Mouse (Mus musculus) limb, embryonic 12.5 days (tissue): ENCODE measurements at regions not wholly inside any gene's neighbourhood (a gene's known extent, or its start where the extent isn't known, plus 50 kb on each side); places are given as distances from the start of the nearest gene placed in this dataset.

Experiments
- ATAC-seq: fragments of 200-750 bp; cut with Nextera tagmentation; 2 replicates; pipeline ENCODE4 v1.8.0; 2017; ENCODE audit warnings: low read depth, moderate TSS enrichment; ENCODE audit not compliant: insufficient number of reproducible peaks, insufficient read depth, low FRiP score, low TSS enrichment
- H3K27ac ChIP-seq: fragments of 300-500 bp; sonication (generic); 2 replicates; pipeline ENCODE4 v1.5.1; 2016; ENCODE audit warnings: mild to moderate bottlenecking, moderate library complexity
- H3K27me3 ChIP-seq: fragments of 300-500 bp; sonication (generic); 2 replicates; pipeline ENCODE4 v1.6.1; 2016; ENCODE audit warnings: mild to moderate bottlenecking, moderate library complexity
- H3K36me3 ChIP-seq: fragments of 300-500 bp; sonication (generic); 2 replicates; pipeline ENCODE4 v1.6.1; 2016; ENCODE audit warnings: mild to moderate bottlenecking, moderate library complexity
- H3K4me1 ChIP-seq: fragments of 300-500 bp; sonication (generic); replicated peaks from 2 replicates; pipeline ENCODE4 v1.6.1; 2016
- H3K4me2 ChIP-seq: fragments of 300-500 bp; sonication (generic); 2 replicates; pipeline ENCODE4 v1.6.1; 2016; ENCODE audit warnings: mild to moderate bottlenecking, moderate library complexity
- H3K4me3 ChIP-seq: fragments of 300-500 bp; sonication (generic); replicated peaks from 2 replicates; pipeline ENCODE4 v1.5.1; 2016; ENCODE audit warnings: mild to moderate bottlenecking
- H3K9ac ChIP-seq: fragments of 300-500 bp; sonication (generic); replicated peaks from 2 replicates; pipeline ENCODE4 v1.6.1; 2016; ENCODE audit warnings: mild to moderate bottlenecking, moderate library complexity
- H3K9me3 ChIP-seq: fragments of 300-500 bp; sonication (generic); 2 replicates; pipeline ENCODE4 v1.6.1; 2016; ENCODE audit warnings: mild to moderate bottlenecking, moderate library complexity
- WGBS: fragments of 180-500 bp; shearing (Covaris S2); methylation state at CpG from one replicate; pipeline ENCODE4 v1.1.7; 2016; 5-methylcytosine and 5-hydroxymethylcytosine counted together

DNA sequence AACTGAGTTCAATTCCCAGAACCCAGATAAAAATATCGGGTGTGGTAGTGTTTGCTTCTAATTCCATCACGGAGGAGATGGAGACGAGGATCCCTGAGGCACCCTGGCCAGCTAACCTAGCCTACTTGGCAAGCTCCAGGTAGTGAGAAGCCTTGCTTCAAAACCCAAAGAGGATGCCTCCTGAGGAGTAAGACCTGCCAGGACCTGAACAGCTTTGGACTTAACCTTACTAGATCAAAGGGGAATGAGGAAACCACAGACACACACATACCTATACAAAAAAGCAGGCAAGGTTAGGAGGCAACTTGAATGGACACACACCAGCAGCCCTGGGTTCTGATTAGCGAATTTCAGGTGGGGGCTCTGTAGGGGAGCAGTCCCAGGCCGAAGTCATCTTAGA lies 84.0 kb upstream of the Arid1b start:
- H3K27me3 ChIP-seq: no peaks in the 10 kb centered on the region
- H3K4me3 ChIP-seq: no peak overlapping the region
- WGBS: 87% methylated on average over 5 of the region's 5 CpGs
- no peaks in the 10 kb centered on the region for H3K9me3 ChIP-seq
- H3K4me2 ChIP-seq: no peak overlapping the region
- H3K27ac ChIP-seq: no peak overlapping the region
- H3K36me3 ChIP-seq: no peaks in the 10 kb centered on the region
- no peaks in the 10 kb centered on the region for H3K4me1 ChIP-seq
- H3K9ac ChIP-seq: no peak overlapping the region
- no peak for ATAC-seq

DNA sequence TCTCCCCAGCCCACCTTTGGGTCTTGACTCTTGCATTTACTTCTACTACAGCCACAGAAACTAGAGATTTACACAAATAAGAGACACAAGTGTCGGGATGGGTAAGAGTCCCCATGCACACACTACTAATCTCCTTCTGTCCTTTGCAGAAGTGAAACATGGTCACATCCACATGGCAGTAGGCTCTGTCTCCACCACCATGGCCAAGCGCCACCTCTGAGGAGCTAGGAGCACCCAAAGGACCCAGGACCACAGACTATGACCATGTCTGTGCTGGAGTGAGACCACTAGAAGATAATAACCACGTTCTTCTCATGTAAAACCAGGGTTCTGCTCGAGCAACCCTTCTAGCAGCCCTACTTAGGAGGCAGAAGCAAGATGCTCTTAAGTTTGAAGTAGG lies 81.1 kb upstream of the Arid1b start:
- Histone ChIP-seq H3K9ac (no peak overlapping the region), H3K9me3 (no peaks in the 10 kb centered on the region), H3K4me1 (no peaks in the 10 kb centered on the region), H3K27ac (no peak overlapping the region), H3K4me2 (no peak overlapping the region), H3K27me3 (no peaks in the 10 kb centered on the region), H3K4me3 (no peak overlapping the region), H3K36me3 (no peaks in the 10 kb centered on the region)
- WGBS: 83% methylated on average over 4 of the region's 4 CpGs
- no peak for ATAC-seq

DNA sequence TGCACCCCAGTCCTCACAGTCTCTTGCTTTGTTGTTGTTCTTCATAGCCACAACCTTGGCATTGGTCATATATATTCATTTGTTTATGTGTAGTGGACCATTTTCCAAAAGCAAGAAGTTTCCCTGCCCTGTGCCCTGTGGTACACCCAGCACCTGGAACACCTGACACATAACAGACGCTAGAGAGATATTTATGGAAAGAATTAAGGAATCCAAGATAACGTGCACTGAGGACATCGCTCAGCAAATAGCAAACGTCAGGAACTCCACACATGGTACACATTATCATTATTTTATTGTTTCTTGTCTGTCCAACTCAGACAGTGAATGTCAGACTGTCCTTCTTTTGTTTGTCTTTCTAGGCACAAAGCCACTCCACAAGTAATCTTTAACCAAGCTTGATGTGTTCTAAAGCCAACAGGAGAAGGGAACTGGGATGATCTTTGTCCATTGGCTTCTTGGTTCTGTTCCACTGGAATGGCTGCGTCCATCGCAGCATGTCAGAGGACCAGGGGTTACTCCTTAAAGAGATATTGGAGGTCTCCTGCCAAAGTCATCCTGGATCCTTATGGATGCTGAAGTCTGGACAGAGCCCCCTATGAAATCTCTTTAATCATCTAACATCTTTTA lies 74.2 kb upstream of the Arid1b start:
- no peaks in the 10 kb centered on the region for H3K27me3 ChIP-seq
- no peaks in the 10 kb centered on the region for H3K36me3 ChIP-seq
- H3K9me3 ChIP-seq: no peaks in the 10 kb centered on the region
- no peak overlapping the region for H3K9ac ChIP-seq
- H3K4me2 ChIP-seq: no peak overlapping the region
- ATAC-seq: no peak
- no peaks in the 10 kb centered on the region for H3K4me1 ChIP-seq
- no peak overlapping the region for H3K27ac ChIP-seq
- H3K4me3 ChIP-seq: no peak overlapping the region
- 70% methylated on average over 6 of the region's 6 CpGs for WGBS

DNA sequence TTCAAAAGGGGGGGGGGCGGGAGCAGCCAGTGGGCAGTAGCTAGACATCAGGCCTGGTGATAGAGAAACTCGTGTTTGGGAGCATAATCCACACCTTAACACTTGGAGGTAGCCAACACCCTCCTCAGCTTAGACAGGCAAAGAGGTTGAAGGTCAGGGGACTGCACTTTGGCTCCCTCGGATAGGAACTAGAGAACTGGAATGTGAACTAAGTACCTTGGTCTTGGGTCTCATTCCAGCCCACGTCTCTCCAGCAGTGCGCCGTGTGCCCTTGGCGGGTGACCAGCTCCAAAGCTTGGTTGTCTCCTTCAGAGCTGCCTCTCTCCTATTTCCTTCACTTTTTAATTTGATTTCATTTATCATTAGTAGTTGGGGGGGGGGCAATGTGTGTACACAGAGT lies 73.0 kb upstream of the Arid1b start:
- H3K9me3 ChIP-seq: no peaks in the 10 kb centered on the region
- no peak overlapping the region for H3K27ac ChIP-seq
- H3K4me3 ChIP-seq: no peak overlapping the region
- ATAC-seq: no peak
- WGBS: 81% methylated on average over 7 of the region's 7 CpGs
- no peaks in the 10 kb centered on the region for H3K36me3 ChIP-seq
- no peaks in the 10 kb centered on the region for H3K4me1 ChIP-seq
- no peak overlapping the region for H3K9ac ChIP-seq
- H3K4me2 ChIP-seq: no peak overlapping the region
- no peaks in the 10 kb centered on the region for H3K27me3 ChIP-seq

DNA sequence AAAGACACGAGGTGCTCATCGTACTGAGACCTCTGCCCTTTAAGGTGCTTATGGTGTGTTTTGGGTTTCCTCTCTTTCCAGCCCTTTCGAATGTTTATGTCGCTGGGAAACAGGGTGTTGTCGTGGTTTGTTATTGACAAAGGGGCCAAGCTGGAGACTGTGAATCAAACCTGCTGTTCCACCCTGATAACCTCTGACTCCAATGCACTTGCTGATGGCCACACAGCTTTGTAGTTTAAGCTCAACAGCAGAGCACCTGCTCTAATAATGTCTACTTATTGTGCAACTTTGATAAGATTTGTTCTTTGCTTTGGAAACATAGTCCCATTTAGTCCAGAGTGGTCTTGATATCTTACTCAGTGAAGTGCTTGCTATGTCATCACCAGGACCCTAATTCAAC lies 65.5 kb upstream of the Arid1b start:
- Histone ChIP-seq H3K4me3 (no peak overlapping the region), H3K4me2 (no peak overlapping the region), H3K27ac (no peak overlapping the region), H3K4me1 (peaks cover 4% of the 10 kb centered on the region), H3K9ac (no peak overlapping the region), H3K27me3 (no peaks in the 10 kb centered on the region), H3K36me3 (no peaks in the 10 kb centered on the region), H3K9me3 (no peaks in the 10 kb centered on the region)
- 73% methylated on average over 5 of the region's 5 CpGs for WGBS
- no peak for ATAC-seq

DNA sequence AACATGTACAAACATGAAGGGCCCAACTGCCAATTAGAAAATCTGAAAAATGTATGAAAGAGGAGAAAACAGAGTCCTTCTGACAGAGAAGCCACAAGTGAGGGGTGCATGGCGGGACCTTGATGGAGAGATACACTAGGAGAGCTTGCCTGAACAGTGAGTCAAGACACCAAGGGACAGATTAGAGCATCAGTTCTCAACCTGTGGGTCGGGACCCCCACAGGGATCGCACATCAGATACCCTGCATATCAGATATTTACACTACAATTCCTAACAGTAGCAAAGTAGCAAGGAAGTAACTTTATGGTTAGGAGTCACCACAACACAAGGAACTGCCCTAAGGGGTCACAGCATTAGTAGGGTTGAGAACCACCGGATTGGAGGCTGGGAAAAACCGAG lies 58.9 kb upstream of the Arid1b start:
- no peak overlapping the region for H3K9ac ChIP-seq
- H3K36me3 ChIP-seq: no peaks in the 10 kb centered on the region
- no peaks in the 10 kb centered on the region for H3K27me3 ChIP-seq
- H3K4me3 ChIP-seq: no peak overlapping the region
- H3K4me1 ChIP-seq: peaks cover 4% of the 10 kb centered on the region
- 85% methylated on average over 5 of the region's 5 CpGs for WGBS
- no peak for ATAC-seq
- H3K9me3 ChIP-seq: no peaks in the 10 kb centered on the region
- no peak overlapping the region for H3K27ac ChIP-seq
- no peak overlapping the region for H3K4me2 ChIP-seq

DNA sequence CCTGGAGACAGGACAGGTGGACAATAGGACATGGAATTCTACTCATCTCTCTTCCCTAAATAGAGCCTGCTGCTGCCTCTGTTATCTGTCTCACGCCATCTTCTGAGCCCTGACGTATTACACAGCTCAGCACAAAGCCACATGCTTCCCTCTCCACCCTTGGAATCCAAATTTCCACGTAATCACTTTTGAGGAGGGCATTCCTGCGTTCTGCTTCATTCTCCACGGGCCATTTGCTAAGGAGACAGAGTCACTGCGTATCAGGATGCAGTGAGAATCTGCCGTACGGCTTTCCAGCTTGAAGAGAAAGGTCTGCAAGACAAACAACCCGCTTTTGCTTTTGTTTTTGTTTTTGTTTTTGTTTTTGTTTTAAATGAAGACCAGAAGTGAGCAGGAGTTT lies 53.5 kb upstream of the Arid1b start:
- Histone ChIP-seq H3K9me3 (no peaks in the 10 kb centered on the region), H3K4me1 (peaks cover 5% of the 10 kb centered on the region; the same call in 1 of the 2 replicates), H3K27ac (no peak overlapping the region), H3K4me3 (no peak overlapping the region), H3K36me3 (no peaks in the 10 kb centered on the region), H3K27me3 (no peaks in the 10 kb centered on the region), H3K9ac (no peak overlapping the region), H3K4me2 (no peak overlapping the region)
- no peak for ATAC-seq
- WGBS: 67% methylated on average over 9 of the region's 9 CpGs

DNA sequence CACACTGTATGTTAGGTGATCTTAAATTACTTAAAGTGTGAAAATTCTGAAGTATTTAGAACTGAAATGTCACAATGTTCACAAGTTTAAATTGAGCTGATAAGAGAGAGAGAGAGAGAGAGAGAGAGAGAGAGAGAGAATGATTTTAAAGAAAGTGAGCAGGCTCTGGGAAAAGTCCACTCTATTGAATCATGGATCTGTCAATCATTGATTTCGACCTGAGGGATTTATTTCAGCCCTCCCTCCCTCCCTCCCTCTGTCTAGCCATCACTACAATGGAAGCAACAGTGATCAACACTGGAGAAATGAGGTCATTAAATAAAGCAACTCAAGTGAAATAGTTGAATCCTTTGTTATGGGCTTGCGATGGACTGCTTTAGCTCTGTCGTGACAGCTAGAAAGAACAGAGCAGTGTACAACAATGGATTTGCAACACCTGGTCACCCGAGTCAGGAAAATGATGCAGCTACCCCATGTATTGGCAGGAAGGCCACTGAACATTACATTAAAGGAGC lies 52.8 kb upstream of the Arid1b start:
- Histone ChIP-seq H3K4me3 (no peak overlapping the region), H3K9me3 (no peaks in the 10 kb centered on the region), H3K4me2 (no peak overlapping the region), H3K36me3 (no peaks in the 10 kb centered on the region), H3K27me3 (no peaks in the 10 kb centered on the region), H3K9ac (no peak overlapping the region), H3K27ac (no peak overlapping the region), H3K4me1 (peaks cover 13% of the 10 kb centered on the region)
- ATAC-seq: no peak
- 76% methylated on average over 4 of the region's 4 CpGs for WGBS

DNA sequence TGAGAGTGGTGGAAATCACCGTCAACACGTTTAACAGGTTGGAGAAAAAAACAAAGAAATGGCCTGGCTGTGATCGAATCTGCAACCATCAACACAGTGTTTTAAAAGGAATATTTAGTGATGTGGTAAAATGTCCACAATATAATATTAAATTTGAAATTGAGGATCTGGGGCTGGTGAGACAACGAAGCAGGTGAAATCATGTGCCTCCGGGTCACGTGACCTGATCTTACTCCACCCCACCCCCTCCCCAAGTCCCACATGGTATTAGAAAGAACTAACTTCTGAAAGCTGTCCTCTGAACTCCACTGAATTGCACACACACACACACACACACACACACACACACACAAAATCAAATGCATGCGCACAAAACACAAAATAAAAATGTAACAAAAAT lies 51.3 kb upstream of the Arid1b start:
- Histone ChIP-seq H3K36me3 (no peaks in the 10 kb centered on the region), H3K4me2 (no peak overlapping the region), H3K9ac (no peak overlapping the region), H3K9me3 (no peaks in the 10 kb centered on the region), H3K27ac (no peak overlapping the region), H3K4me1 (peaks cover 26% of the 10 kb centered on the region), H3K27me3 (no peaks in the 10 kb centered on the region), H3K4me3 (no peak overlapping the region)
- 86% methylated on average over 7 of the region's 7 CpGs for WGBS
- no peak for ATAC-seq
